Mouse (Mus musculus) heart, adult 2 months (tissue): Measurements from ENCODE around the gene Zfp954.
"Not testable (repeated sequence)": the region's sequence is repeated elsewhere in the genome, so short reads cannot be mapped to it uniquely, and the experiment has no call there.

Experiments used
- EP300 ChIP-seq: fragments of 200-500 bp; IDR thresholded peaks from 2 replicates; pipeline ENCODE4 v1.6.1; 2011; ENCODE audit warnings: low read depth, low read length, control low read depth; ENCODE audit not compliant: insufficient read depth
- POLR2A ChIP-seq: fragments of 200-500 bp; IDR thresholded peaks from 2 replicates; pipeline ENCODE4 v1.6.1; 2011; ENCODE audit warnings: mild to moderate bottlenecking, low read depth, low read length, control low read depth; ENCODE audit not compliant: insufficient read depth

GRCm38 (mm10) chr7:7130491-7131124 lies 9.3 kb upstream of the Zfp954 start:
- TF ChIP-seq POLR2A, EP300: not testable (repeated sequence)
